Mouse (Mus musculus) lung, postnatal 0 days (tissue): ENCODE data around the gene Ywhag.

Experiments used
- CTCF ChIP-seq: IDR thresholded peaks from 2 replicates; pipeline ENCODE4 v1.5.1; 2016; ENCODE audit warnings: antibody characterized with exemption, mild to moderate bottlenecking
- EP300 ChIP-seq: IDR thresholded peaks from 2 replicates; pipeline ENCODE4 v1.6.1; 2016; ENCODE audit warnings: antibody characterized with exemption, mild to moderate bottlenecking, control low read depth

GRCm38 (mm10) chr5:135934481-135935175 lies at the start of gene Ywhag:
- TF ChIP-seq CTCF (peak; percentile 86), EP300 (peak; percentile 64)
